Mouse (Mus musculus) T-helper 17 cell (primary cell): Measurements from ENCODE around the gene Odf3l2.

Source experiments
- in situ Hi-C, 2 experiments: fragments of 300-600 bp; cut with MboI, MseI; formaldehyde crosslinking; loops; 1 replicate in 1 of 2; 2 replicates in 1 of 2; pipeline ENCODE4 v1.15.1; 2025; ENCODE audit warnings: high pct_unique_total_duplicates in 2 of 2

Odf3l2 gene

DNA sequence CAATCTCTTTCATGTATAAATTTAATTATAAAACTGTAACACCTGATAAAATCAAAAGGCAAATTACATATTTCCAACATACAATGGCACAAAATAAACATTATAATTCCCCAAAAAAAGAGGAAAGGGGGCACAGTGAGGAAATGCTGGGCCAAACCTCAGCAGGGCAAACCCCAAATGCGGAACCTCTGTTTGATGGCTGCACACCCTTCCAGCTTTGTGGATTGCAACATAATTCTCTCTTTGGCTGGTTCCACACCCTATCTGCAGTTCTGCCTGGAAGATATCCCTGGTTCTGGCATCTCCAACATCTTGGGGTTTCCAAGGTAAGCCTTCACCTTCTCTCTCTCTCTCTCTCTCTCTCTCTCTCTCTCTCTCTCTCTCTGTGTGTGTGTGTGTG, 54.8 kb downstream of the Odf3l2 start:
- in situ Hi-C loops: loop anchor here in 1 of 2 experiments (10.0 kb wide), 1 partner anchor 64 kb away; no protein-coding TSS in a partner anchor
